Mouse (Mus musculus) cerebellum, adult 2 months (tissue): Measurements from ENCODE around the gene Tbc1d13.

Experiments
- CTCF ChIP-seq: fragments of 200-500 bp; IDR thresholded peaks from 2 replicates; pipeline ENCODE4 v1.5.1; 2011; ENCODE audit warnings: low read depth, mild to moderate bottlenecking, control low read depth, low read length, moderate library complexity, borderline replicate concordance; ENCODE audit not compliant: insufficient read depth
- POLR2A ChIP-seq: fragments of 200-500 bp; IDR thresholded peaks from 2 replicates; pipeline ENCODE4 v1.6.1; 2011; ENCODE audit warnings: low read length, control low read depth, borderline replicate concordance; ENCODE audit not compliant: insufficient read depth

GRCm38 (mm10) chr2:30199984-30200383, 66.4 kb downstream of the Tbc1d13 start:
- no peak for TF ChIP-seq CTCF
- TF ChIP-seq POLR2A, result no peak
